Mouse (Mus musculus): ENCODE results near the gene St5. TPM values are rescaled to one million over a fixed set of nuclear protein-coding genes. Genes with fewer than 3 reads are reported as not detected.

Gene St5
- total RNA-seq, 2 experiments from 2014 or later: 49.0 to 53.9 TPM

GRCm38 (mm10) chr7:109562154-109562599 is 141.2 kb downstream of the St5 start:
- no peak overlapping the region for H3K4me3 ChIP-seq
- DNase-seq (ENCODE audit: low spot score in 2 of 2): no peak
- peak overlapping the region; percentile 71 for H3K27ac ChIP-seq
- no peak for TF ChIP-seq CTCF (conservative IDR thresholded peaks at IDR 0.05)

- no peak for TF ChIP-seq CTCF (conservative IDR thresholded peaks at IDR 0.05)
- Histone ChIP-seq H3K27ac (peak overlapping the region; percentile 71), H3K4me3 (no peak overlapping the region)
- no peak for DNase-seq (ENCODE audit: low spot score in 2 of 2)
Observed at GRCm38 (mm10) chr7:109561466-109562153, 141.8 kb downstream of the St5 start.

- peak overlapping the region; percentile 63 for H3K27ac ChIP-seq
- DNase-seq (ENCODE audit: low spot score in 2 of 2): no peak
Observed at GRCm38 (mm10) chr7:109559536-109559935, 143.9 kb downstream of the St5 start.

GRCm38 (mm10) chr7:109546726-109547125 is 156.7 kb downstream of the St5 start:
- no peak for DNase-seq (ENCODE audit: low spot score in 2 of 2)
- TF ChIP-seq CTCF (conservative IDR thresholded peaks at IDR 0.05): no peak
- Histone ChIP-seq H3K27ac (no peak overlapping the region), H3K4me3 (no peak overlapping the region)

More at GRCm38 (mm10) chr7:109559536-109559935, 143.9 kb downstream of the St5 start:
- no peak for TF ChIP-seq CTCF (conservative IDR thresholded peaks at IDR 0.05)
- H3K4me3 ChIP-seq: no peak overlapping the region

GRCm38 (mm10) chr7:109546186-109546585 is 157.2 kb downstream of the St5 start:
- Histone ChIP-seq H3K27ac (no peak overlapping the region), H3K4me3 (no peak overlapping the region)
- DNase-seq (ENCODE audit: low spot score in 2 of 2): no peak
- TF ChIP-seq CTCF (conservative IDR thresholded peaks at IDR 0.05): peak; percentile 45

GRCm38 (mm10) chr7:109545255-109545993 is 158.0 kb downstream of the St5 start:
- no peak for TF ChIP-seq CTCF (conservative IDR thresholded peaks at IDR 0.05)
- H3K27ac ChIP-seq: no peak overlapping the region; the same call in 1 of the 2 replicates
- no peak for DNase-seq (ENCODE audit: low spot score in 2 of 2)
- no peak overlapping the region for H3K4me3 ChIP-seq

- Histone ChIP-seq H3K27ac (no peak overlapping the region), H3K4me3 (no peak overlapping the region)
- TF ChIP-seq CTCF (conservative IDR thresholded peaks at IDR 0.05): no peak
- DNase-seq (ENCODE audit: low spot score in 2 of 2): no peak
Observed at GRCm38 (mm10) chr7:109544792-109545191, 158.6 kb downstream of the St5 start.

GRCm38 (mm10) chr7:109542364-109542628 is 161.1 kb downstream of the St5 start:
- TF ChIP-seq CTCF (conservative IDR thresholded peaks at IDR 0.05): no peak
- Histone ChIP-seq H3K27ac (peak overlapping the region; percentile 61), H3K4me3 (no peak overlapping the region)
- no peak for DNase-seq (ENCODE audit: low spot score in 2 of 2)

- Histone ChIP-seq H3K27ac (peak overlapping the region; percentile 61), H3K4me3 (no peak overlapping the region)
- DNase-seq (ENCODE audit: low spot score in 2 of 2): no peak
- TF ChIP-seq CTCF (conservative IDR thresholded peaks at IDR 0.05): no peak
Observed at GRCm38 (mm10) chr7:109541609-109542363, 161.6 kb downstream of the St5 start.

- no peak for DNase-seq (ENCODE audit: low spot score in 2 of 2)
- Histone ChIP-seq H3K27ac (no peak overlapping the region), H3K4me3 (no peak overlapping the region)
- no peak for TF ChIP-seq CTCF (conservative IDR thresholded peaks at IDR 0.05)
Observed at GRCm38 (mm10) chr7:109540902-109541301, 162.5 kb downstream of the St5 start.

- DNase-seq (ENCODE audit: low spot score in 2 of 2): peak; percentile 47 to 63
- TF ChIP-seq CTCF (conservative IDR thresholded peaks at IDR 0.05): peak; percentile 40
- peak overlapping the region; percentile 60 for H3K27ac ChIP-seq
- H3K4me3 ChIP-seq: no peak overlapping the region
Observed at GRCm38 (mm10) chr7:109536451-109536946, 166.9 kb downstream of the St5 start.

GRCm38 (mm10) chr7:109534921-109535320 is 168.5 kb downstream of the St5 start:
- H3K27ac ChIP-seq: peak overlapping the region; percentile 58; the same call in 1 of the 2 replicates
- no peak for TF ChIP-seq CTCF (conservative IDR thresholded peaks at IDR 0.05)
- no peak for DNase-seq (ENCODE audit: low spot score in 2 of 2)
- H3K4me3 ChIP-seq: no peak overlapping the region

GRCm38 (mm10) chr7:109533888-109534287 is 169.5 kb downstream of the St5 start:
- no peak for DNase-seq (ENCODE audit: low spot score in 2 of 2)
- TF ChIP-seq CTCF (conservative IDR thresholded peaks at IDR 0.05): no peak

More at GRCm38 (mm10) chr7:109533888-109534287, 169.5 kb downstream of the St5 start:
- H3K27ac ChIP-seq: peak overlapping the region; percentile 58; the same call in 1 of the 2 replicates
- H3K4me3 ChIP-seq: no peak overlapping the region
